Mouse (Mus musculus) hindbrain, embryonic 13.5 days (tissue): ENCODE data around the gene Cse1l. TPM values are rescaled to one million over a fixed set of nuclear protein-coding genes. Genes with fewer than 3 reads are reported as not detected.

Source experiments
- ATAC-seq: fragments of 200-750 bp; cut with Nextera tagmentation; 2 replicates; pipeline ENCODE4 v1.8.0; 2017; ENCODE audit warnings: moderate TSS enrichment; ENCODE audit not compliant: low FRiP score
- H3K27ac ChIP-seq: fragments of 300-500 bp; sonication (generic); 2 replicates; pipeline ENCODE4 v1.5.1; 2015; ENCODE audit warnings: inconsistent platforms, mild to moderate bottlenecking, moderate library complexity
- H3K27me3 ChIP-seq: fragments of 300-500 bp; sonication (generic); 2 replicates; pipeline ENCODE4 v1.6.1; 2015; ENCODE audit warnings: mild to moderate bottlenecking, inconsistent platforms
- H3K36me3 ChIP-seq: fragments of 300-500 bp; sonication (generic); 2 replicates; pipeline ENCODE4 v1.6.1; 2015; ENCODE audit warnings: mild to moderate bottlenecking, inconsistent platforms
- H3K4me1 ChIP-seq: fragments of 300-500 bp; sonication (generic); replicated peaks from 2 replicates; pipeline ENCODE4 v1.6.1; 2015; ENCODE audit warnings: inconsistent platforms
- H3K4me2 ChIP-seq: fragments of 300-500 bp; sonication (generic); 2 replicates; pipeline ENCODE4 v1.6.1; 2015; ENCODE audit warnings: inconsistent platforms, mild to moderate bottlenecking, moderate library complexity
- H3K4me3 ChIP-seq: fragments of 300-500 bp; sonication (generic); 2 replicates; pipeline ENCODE4 v1.5.1; 2015; ENCODE audit warnings: mild to moderate bottlenecking, inconsistent platforms
- H3K9ac ChIP-seq: fragments of 300-500 bp; sonication (generic); 2 replicates; pipeline ENCODE4 v1.6.1; 2015; ENCODE audit warnings: mild to moderate bottlenecking, inconsistent platforms
- H3K9me3 ChIP-seq: fragments of 300-500 bp; sonication (generic); 2 replicates; pipeline ENCODE4 v1.6.1; 2016; ENCODE audit warnings: inconsistent platforms
- WGBS: fragments of 180-500 bp; shearing (Covaris S2); methylation state at CpG from one replicate; pipeline ENCODE4 v1.1.7; 2015; 5-methylcytosine and 5-hydroxymethylcytosine counted together
- polyA plus RNA-seq: library from polyadenylated mRNA; unstranded; fragments of >200 nt; fragmentation: Nextera tagmentation; extraction: Ambion mirVana; gene quantifications from 2 replicates; pipeline ENCODE4 v1.2.1, GENCODE M21; 2015

Cse1l gene
- polyA plus RNA-seq, 1 experiment from 2014 or later = 96.4 TPM

DNA sequence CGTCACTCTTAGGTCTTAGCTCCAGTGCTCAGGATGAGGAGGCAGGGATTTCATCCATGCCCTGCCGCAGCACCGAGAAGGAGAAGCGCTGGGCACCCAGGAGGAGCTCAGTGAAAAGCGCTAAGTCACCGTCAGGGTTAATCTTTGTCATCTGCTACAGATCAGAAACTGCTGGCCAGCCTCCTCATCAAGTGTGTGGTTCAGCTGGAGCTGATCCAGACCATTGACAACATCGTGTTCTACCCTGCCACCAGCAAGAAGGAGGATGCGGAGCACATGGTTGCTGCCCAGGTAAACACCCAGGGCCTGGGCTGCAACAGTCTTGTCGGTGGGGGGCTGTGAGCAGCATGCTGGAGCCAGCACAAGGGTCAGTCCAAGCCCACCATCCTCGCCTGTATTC lies 20.2 kb upstream of the Cse1l start:
- ATAC-seq = no peak
- Histone ChIP-seq H3K4me3 (no peak overlapping the region), H3K36me3 (peaks cover 42% of the 10 kb centered on the region), H3K4me2 (no peak overlapping the region), H3K27ac (no peak overlapping the region), H3K9me3 (no peaks in the 10 kb centered on the region), H3K9ac (no peak overlapping the region), H3K27me3 (no peaks in the 10 kb centered on the region), H3K4me1 (no peaks in the 10 kb centered on the region)
- 79% methylated on average over 10 of the region's 10 CpGs for WGBS

- ATAC-seq = no peak
- Histone ChIP-seq H3K9ac (no peak overlapping the region), H3K27ac (no peak overlapping the region), H3K36me3 (peaks cover 45% of the 10 kb centered on the region), H3K27me3 (no peaks in the 10 kb centered on the region), H3K4me3 (no peak overlapping the region), H3K9me3 (no peaks in the 10 kb centered on the region), H3K4me1 (no peaks in the 10 kb centered on the region), H3K4me2 (no peak overlapping the region)
- 80% methylated on average over 3 of the region's 3 CpGs for WGBS
These were observed 19.6 kb upstream of the Cse1l start for GRCm38 (mm10) chr2:166886231-166886630.

DNA sequence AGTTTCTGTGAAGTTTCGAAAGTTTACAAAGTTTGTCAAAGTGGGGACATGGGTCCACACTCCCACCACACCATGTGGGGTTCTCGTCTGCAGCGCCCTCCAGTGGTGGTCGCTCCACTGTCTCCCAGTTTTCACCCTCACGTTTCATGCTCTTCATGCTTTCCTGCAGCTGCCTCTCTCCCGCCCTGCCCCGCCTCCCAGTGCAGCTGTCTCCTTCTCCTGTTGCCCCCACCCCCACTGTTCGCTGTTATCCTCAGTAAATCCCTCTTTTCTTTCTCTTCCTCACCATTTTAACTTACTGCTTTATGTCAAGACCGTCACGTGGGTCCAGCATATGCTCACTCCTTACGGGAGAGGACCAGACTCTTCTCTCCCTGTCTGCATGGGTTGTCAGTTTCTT lies 18.0 kb upstream of the Cse1l start:
- H3K9me3 ChIP-seq = no peaks in the 10 kb centered on the region
- H3K4me2 ChIP-seq = no peak overlapping the region
- no peak overlapping the region for H3K4me3 ChIP-seq
- H3K27me3 ChIP-seq = no peaks in the 10 kb centered on the region
- H3K4me1 ChIP-seq = no peaks in the 10 kb centered on the region
- 33% methylated on average over 11 of the region's 11 CpGs for WGBS
- peaks cover 49% of the 10 kb centered on the region for H3K36me3 ChIP-seq
- ATAC-seq = no peak
- H3K27ac ChIP-seq = no peak overlapping the region
- H3K9ac ChIP-seq = no peak overlapping the region

DNA sequence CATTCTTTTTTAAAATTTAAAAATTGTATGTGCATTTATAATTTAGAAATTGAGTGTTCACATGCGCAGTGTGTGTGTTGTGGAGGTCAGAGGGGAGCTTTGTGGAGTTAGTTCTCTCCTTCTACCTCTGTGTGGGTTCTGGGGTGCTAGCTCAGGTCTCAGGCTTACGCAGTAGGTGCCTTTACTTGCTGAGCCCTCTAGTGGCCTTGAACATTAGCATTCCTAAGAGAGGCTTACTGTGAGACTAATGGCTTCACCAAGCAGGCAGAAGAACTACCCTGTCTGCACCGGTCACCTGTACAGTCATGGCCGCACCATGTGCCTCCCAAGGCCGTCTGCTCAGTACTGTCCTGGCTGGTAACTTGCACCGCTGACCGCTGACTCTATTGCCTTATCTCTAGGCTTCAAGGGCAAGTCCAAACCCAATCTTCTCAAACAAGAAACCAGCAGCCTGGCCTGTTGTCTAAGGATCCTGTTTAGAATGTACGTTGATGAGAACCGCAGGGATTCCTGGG lies 14.4 kb upstream of the Cse1l start:
- Histone ChIP-seq H3K4me3 (no peak overlapping the region), H3K9me3 (no peaks in the 10 kb centered on the region), H3K9ac (no peak overlapping the region), H3K4me2 (no peak overlapping the region), H3K36me3 (peaks cover 48% of the 10 kb centered on the region), H3K27me3 (no peaks in the 10 kb centered on the region), H3K27ac (no peak overlapping the region), H3K4me1 (no peaks in the 10 kb centered on the region)
- 74% methylated on average over 9 of the region's 9 CpGs for WGBS
- ATAC-seq = no peak

DNA sequence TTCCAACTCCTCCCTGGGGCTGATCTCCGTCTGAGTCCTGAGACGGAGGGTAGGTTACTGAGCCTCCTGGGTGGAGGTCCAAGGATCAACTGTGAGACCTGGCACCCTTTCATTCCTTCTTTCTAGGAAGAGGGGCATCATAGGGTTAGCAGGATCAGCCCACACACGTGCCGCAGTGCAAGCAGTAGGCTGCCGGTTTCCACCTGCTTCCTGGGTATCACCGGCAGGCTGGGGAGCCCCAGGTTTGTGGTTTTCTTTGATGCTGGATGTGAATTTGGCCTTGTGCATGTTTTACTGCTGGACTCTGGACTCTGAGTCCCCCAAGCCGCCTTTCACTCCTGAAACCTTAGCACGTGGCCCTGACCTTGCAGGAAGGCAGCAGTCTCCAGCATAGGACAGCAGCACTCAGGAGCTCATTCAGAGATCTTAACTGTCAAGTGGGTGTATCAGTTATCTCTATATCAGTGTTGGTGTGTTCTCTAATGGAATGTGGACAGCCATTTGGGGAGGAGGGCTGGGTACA lies 13.6 kb upstream of the Cse1l start:
- Histone ChIP-seq H3K4me3 (no peak overlapping the region), H3K27ac (no peak overlapping the region), H3K36me3 (peaks cover 47% of the 10 kb centered on the region), H3K9me3 (no peaks in the 10 kb centered on the region), H3K4me1 (no peaks in the 10 kb centered on the region), H3K27me3 (no peaks in the 10 kb centered on the region), H3K9ac (no peak overlapping the region), H3K4me2 (no peak overlapping the region)
- no peak for ATAC-seq
- WGBS = 95% methylated on average over 8 of the region's 8 CpGs

GRCm38 (mm10) chr2:166893036-166893435 lies 12.8 kb upstream of the Cse1l start:
- Histone ChIP-seq H3K9me3 (no peaks in the 10 kb centered on the region), H3K27me3 (no peaks in the 10 kb centered on the region), H3K4me3 (no peak overlapping the region), H3K9ac (no peak overlapping the region), H3K27ac (no peak overlapping the region), H3K4me2 (no peak overlapping the region), H3K36me3 (peaks cover 49% of the 10 kb centered on the region), H3K4me1 (no peaks in the 10 kb centered on the region)
- ATAC-seq = no peak
- 91% methylated on average over 5 of the region's 5 CpGs for WGBS

DNA sequence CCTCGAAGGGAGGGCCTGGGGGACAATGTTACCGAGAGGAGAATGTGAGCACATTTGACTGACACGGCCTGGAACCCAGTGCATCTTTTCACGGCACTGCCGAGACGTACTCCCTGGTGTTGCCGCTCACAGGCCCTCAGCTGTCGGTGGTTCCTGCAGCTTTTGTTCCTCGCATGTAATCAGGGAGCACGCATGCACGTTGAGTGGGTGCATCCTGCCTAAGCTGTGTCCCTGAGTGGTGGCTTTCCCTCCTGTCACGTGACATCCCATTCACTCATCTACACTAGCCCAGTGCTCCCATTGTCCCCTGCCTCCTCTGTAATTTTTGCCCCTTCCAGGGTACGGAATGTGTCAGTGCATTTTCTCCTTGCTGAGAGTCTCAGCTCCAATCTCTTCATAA lies 9.5 kb upstream of the Cse1l start:
- Histone ChIP-seq H3K27me3 (no peaks in the 10 kb centered on the region), H3K4me1 (no peaks in the 10 kb centered on the region), H3K9ac (no peak overlapping the region), H3K4me2 (no peak overlapping the region), H3K36me3 (peaks cover 36% of the 10 kb centered on the region), H3K9me3 (no peaks in the 10 kb centered on the region), H3K4me3 (no peak overlapping the region), H3K27ac (no peak overlapping the region)
- 70% methylated on average over 13 of the region's 13 CpGs for WGBS
- no peak for ATAC-seq

DNA sequence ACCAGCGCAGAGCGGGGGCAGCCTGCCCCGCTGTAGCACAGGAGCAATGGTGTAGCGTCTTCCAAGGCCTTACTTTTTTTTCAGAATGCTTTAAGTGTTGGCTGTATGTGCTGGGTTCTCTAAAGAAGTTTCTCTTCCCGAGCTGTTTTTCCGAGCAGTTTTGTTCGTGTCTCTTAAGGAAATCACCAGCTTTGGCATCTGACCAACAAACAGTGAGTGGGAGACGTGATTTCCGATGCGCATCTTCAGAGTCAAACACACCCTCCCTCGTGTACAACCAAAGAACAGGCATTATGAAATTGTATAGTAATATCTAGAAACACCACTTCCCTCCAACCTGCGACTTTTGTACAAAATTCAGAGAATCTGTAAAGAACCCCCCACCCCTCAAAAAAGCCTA lies 8.9 kb upstream of the Cse1l start:
- Histone ChIP-seq H3K9ac (no peak overlapping the region; the same call in 1 of the 2 replicates), H3K27me3 (no peaks in the 10 kb centered on the region), H3K9me3 (no peaks in the 10 kb centered on the region), H3K27ac (no peak overlapping the region; the same call in 1 of the 2 replicates), H3K36me3 (peaks cover 30% of the 10 kb centered on the region), H3K4me3 (no peak overlapping the region), H3K4me2 (no peak overlapping the region), H3K4me1 (no peaks in the 10 kb centered on the region)
- WGBS = 91% methylated on average over 12 of the region's 12 CpGs
- ATAC-seq = no peak

GRCm38 (mm10) chr2:166899161-166899560 lies 6.7 kb upstream of the Cse1l start:
- Histone ChIP-seq H3K4me1 (no peaks in the 10 kb centered on the region), H3K27me3 (no peaks in the 10 kb centered on the region), H3K4me3 (no peak overlapping the region), H3K9me3 (no peaks in the 10 kb centered on the region), H3K4me2 (no peak overlapping the region), H3K9ac (no peak overlapping the region), H3K27ac (no peak overlapping the region), H3K36me3 (peaks cover 12% of the 10 kb centered on the region)
- ATAC-seq = no peak
- WGBS = 82% methylated on average over 2 of the region's 2 CpGs

GRCm38 (mm10) chr2:166899746-166900145 lies 6.1 kb upstream of the Cse1l start:
- no peak overlapping the region for H3K4me2 ChIP-seq
- no peak overlapping the region for H3K9ac ChIP-seq
- no peaks in the 10 kb centered on the region for H3K4me1 ChIP-seq
- H3K9me3 ChIP-seq = no peaks in the 10 kb centered on the region
- H3K27ac ChIP-seq = no peak overlapping the region
- H3K4me3 ChIP-seq = no peak overlapping the region
- ATAC-seq = no peak
- no peaks in the 10 kb centered on the region for H3K27me3 ChIP-seq
- WGBS = 65% methylated on average over 3 of the region's 3 CpGs
- peaks cover 7% of the 10 kb centered on the region for H3K36me3 ChIP-seq

- Histone ChIP-seq H3K4me3 (no peak overlapping the region), H3K4me1 (peaks cover 4% of the 10 kb centered on the region; the same call in 1 of the 2 replicates), H3K27me3 (no peaks in the 10 kb centered on the region), H3K36me3 (peaks cover 3% of the 10 kb centered on the region; the same call in 1 of the 2 replicates), H3K4me2 (no peak overlapping the region), H3K9ac (no peak overlapping the region), H3K9me3 (no peaks in the 10 kb centered on the region), H3K27ac (no peak overlapping the region)
- ATAC-seq = no peak
- WGBS = 89% methylated on average over 8 of the region's 8 CpGs
These were observed 4.9 kb upstream of the Cse1l start for GRCm38 (mm10) chr2:166900792-166901505.

- Histone ChIP-seq H3K9me3 (no peaks in the 10 kb centered on the region), H3K27ac (no peak overlapping the region), H3K27me3 (no peaks in the 10 kb centered on the region), H3K4me2 (no peak overlapping the region), H3K36me3 (no peaks in the 10 kb centered on the region), H3K4me3 (no peak overlapping the region), H3K9ac (no peak overlapping the region), H3K4me1 (peaks cover 16% of the 10 kb centered on the region)
- no peak for ATAC-seq
- 94% methylated on average over 6 of the region's 6 CpGs for WGBS
These were observed 2.0 kb upstream of the Cse1l start for GRCm38 (mm10) chr2:166903719-166904282.
